Mouse (Mus musculus) left cerebral cortex, adult 11 months (tissue): ENCODE measurements around the gene Tmem204.

Source experiments
- DNase-seq: peaks from one replicate; pipeline ENCODE4 v3.0.0; 2022; ENCODE audit warnings: low spot score

The Tmem204 gene

GRCm38 (mm10) chr17:25014841-25015570 lies 68.4 kb downstream of the Tmem204 start:
- no peak for DNase-seq

DNA sequence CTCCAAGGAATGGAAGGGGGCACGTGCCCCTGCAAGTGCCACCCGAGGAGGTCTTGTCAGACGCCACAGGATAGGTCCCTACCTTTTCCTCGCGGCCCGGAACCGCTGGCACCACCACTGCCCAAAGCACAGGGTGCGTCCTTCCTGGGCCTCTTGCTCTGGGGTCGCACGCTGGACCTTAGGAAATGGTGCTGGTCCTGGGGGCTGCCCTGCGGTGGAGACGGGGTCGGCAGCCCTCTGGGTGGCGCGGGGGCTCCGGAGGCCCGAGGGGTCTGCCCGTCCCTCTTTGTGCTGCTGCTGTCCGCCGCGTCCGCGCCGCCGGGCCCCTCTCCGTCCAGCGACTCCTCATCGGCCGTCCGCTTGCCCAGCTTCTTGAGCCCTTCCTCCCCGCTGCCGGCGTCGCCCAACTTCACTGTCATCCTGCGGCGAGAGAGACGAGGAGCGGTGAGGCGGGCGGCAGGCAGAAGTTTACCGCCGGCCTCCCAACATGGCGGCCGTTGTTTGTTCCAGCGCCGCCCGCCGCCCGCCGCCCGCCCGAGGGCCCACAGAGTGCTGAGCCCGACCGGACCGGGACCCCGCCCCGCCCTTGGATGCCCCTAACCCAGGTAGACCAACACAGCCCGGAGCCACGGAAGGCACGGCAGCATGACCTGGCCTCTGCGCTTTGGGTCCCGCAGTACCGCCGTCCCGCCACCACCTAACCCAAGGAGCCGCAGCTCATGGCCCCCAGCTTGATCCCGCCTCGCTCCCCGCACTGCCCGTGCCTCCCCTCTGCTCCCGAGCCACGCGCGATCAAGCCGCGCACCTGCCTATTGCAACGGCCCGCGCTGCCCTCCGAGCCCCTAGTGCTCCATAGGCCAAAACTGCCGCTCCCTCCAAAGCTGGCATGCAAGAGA lies 69.5 kb downstream of the Tmem204 start:
- DNase-seq, result no peak
